Mouse (Mus musculus): Measurements from ENCODE around the gene Nemp1.

Gene Nemp1

DNA sequence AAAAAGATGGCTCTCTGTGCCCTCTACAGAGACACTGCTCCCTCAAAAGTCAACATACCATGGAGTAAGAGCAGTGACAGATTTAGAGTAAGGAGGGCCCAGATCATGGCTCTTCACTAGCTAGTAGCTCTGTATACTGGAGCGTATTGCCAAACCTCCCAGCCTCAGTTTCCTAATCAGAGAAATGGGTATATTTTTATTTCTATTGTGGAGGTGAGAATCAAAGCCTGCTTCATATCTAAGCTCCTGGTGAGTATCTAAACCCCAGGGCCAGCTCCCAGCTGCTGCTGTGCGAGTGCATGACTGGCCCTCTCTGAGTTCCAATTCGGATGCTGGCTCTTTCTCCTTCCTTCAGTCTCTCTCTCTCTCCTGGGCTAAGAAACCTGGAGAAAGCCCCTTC is 57.5 kb downstream of the Nemp1 start, which contains the start of gene Tac2:
Gene Tac2, plus strand, starts transcription at position 301 of the 400 bp plus-strand sequence.
- no peak for DNase-seq (ENCODE audit: low read depth)

GRCm38 (mm10) chr10:127725136-127725535 is 58.4 kb downstream of the Nemp1 start:
- no peak for DNase-seq (ENCODE audit: low read depth)

GRCm38 (mm10) chr10:127728437-127728836 is 61.7 kb downstream of the Nemp1 start:
- DNase-seq (ENCODE audit: low read depth) = no peak

DNA sequence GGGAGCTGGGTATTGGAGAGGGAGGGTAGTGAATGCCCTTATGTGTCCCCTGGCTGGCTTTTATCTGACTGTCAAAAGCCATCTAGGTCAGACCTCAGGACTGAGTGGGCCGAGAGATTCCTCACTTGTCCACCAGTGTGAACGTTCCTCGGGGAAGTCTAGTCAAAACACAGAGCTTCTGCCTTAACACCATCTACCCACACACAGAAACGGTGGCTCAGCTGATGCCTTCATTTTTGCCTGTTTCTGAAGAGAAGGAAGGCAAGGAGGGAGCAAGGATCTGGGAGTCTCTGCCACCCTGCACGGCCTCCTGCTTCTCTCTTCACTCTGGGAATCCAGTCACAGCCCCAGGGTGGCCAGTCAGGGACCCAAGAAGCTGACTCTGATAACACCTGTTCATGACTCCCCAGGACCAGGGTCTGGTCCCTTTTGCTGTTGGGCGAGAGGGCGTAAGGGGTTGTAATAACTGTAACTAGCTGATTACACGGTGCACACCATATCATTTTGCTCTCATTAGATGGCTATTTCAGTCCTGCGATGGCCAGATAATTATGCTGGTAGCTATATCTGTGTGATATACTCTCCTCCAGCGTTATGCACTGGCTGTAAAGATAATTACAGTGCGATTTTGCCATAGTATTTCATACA is 63.7 kb downstream of the Nemp1 start:
- no peak for DNase-seq (ENCODE audit: low read depth)

GRCm38 (mm10) chr10:127730933-127731310 is 64.2 kb downstream of the Nemp1 start:
- DNase-seq (ENCODE audit: low read depth) = no peak

- no peak for DNase-seq (ENCODE audit: low read depth)
Measured at GRCm38 (mm10) chr10:127731397-127731796, 64.7 kb downstream of the Nemp1 start.

- no peak for DNase-seq (ENCODE audit: low read depth)
Measured at GRCm38 (mm10) chr10:127734434-127734833, 67.7 kb downstream of the Nemp1 start.

DNA sequence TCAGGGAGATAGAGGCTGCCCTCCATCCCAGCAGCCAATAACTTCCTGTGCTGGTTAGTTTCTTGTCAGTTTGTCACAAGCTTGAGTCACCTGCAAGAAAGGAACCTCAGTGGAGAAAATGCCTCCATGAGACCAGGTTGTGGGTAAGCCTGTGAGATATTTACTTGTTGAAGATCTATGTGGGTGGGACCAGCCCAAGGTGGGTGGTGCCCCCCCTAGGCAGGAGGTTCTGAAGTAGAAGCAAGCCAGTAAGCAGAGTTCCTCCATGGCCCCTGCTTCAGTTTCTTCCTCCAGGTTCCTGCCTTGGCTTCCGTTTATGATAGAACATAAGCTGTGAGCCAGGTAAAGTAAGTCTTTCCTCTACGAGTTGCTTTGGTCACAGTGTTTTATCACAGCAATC is 69.6 kb downstream of the Nemp1 start:
- peak; percentile 15 for DNase-seq (ENCODE audit: low read depth)

GRCm38 (mm10) chr10:127736916-127737315 is 70.2 kb downstream of the Nemp1 start:
- DNase-seq (ENCODE audit: low read depth) = peak; percentile 12

DNA sequence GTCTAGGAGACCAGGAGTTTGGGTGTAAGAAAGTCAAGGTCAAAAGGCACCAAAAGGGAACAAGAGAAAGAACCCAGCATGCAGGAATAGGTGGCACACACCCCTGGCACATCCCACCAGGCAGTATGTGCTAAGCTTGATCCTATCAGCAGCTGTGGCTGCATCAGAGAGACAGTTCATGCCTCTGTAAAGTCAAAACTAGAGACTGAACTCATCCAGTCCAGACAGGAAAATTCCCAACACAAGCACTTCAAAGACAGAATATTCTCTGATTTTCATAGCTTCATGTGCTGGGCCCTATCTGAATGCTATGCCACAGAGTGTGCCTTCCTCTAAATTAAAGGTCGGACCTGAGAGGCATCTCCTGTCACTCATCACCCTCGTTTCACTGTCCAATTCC is 70.9 kb downstream of the Nemp1 start:
- DNase-seq (ENCODE audit: low read depth) = peak; percentile 12

DNA sequence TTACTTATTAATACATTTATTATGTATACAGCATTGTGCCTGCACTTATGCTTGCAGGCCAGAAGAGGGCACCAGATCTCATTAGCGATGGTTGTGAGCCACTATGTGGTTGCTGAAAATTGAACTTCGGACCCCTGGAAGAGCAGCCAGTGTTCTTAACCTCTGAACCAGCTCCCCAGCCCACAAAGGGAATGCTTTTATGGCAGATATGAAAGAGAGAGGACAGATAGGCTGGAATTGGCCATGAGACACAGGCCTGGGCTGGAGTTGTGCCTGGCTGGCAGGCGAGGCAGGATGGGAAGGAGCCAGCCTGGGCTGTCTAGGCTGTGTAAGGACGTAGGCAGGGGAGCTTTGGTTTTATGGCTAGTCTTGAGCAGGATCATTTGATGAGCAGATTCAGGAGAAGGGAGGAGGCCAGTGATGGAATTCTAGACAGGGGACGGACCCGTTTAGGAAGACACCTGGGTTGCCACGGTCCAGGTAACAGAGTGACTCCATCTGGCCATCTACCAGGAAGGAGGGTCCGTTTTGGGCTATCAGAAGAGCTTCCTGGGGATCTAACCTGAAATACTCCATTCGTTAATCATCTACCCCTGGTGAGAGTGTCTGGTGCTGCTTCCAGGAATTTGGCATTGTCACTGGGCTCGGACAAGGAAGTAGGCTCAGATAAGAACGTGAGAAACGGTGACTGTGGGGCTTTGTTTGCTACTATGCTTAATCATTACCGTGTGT is 71.6 kb downstream of the Nemp1 start:
- peak; percentile 67 for DNase-seq (ENCODE audit: low read depth)

GRCm38 (mm10) chr10:127739083-127739660 is 72.5 kb downstream of the Nemp1 start, which contains the start of gene Zbtb39:
TSS of gene Zbtb39 (plus strand) at chr10:127739538.
- peak; percentile 83 for DNase-seq (ENCODE audit: low read depth)

DNA sequence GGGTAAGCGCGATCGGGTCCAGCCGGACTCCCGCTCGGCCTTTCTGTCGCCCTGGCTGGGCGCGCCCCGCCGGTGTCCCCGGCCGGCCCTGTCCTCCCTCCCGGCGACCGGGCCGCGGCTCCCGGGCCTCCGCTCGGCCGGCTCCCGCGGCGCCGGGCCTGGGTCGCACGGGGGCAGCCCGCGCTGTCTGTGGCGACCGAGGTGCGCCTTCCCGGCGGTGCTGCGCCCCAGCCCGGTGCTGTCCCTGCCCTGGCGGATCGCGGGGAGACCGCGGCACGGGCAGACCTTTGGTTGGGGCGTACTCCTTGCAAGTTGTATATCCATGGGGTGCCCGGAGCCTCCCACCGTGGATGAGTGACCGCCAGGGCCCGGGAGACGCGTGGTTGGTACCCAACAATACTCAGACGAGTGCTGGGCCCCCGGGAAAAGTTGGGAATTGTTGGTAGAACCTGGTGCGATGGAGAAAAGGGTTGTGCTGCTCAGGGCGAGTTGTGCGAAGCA is 73.0 kb downstream of the Nemp1 start:
- no peak for DNase-seq (ENCODE audit: low read depth)

- DNase-seq (ENCODE audit: low read depth) = peak; percentile 75
Measured at GRCm38 (mm10) chr10:127744661-127745060, 78.0 kb downstream of the Nemp1 start.

DNA sequence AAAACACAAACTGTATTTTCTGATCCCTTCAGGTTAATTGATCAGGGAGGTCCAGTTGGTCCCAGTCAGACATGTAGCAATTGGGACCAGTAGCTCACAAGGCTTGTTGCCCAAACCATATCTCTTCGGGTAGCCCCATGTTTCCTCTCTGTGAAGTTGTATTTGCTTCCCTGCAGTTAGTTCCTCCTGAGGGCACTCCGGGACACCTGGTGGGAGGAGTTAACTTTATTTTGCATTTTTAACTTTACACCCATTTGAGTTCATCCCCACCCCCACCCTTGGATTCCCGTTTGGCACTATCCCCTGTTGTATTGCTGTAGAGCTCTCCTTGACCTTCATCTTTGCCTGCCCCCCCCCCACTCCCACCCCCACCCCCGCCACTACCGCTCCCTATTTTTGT is 79.2 kb downstream of the Nemp1 start:
- no peak for DNase-seq (ENCODE audit: low read depth)

- DNase-seq (ENCODE audit: low read depth) = no peak
Measured at GRCm38 (mm10) chr10:127747254-127747653, 80.6 kb downstream of the Nemp1 start.

GRCm38 (mm10) chr10:127748847-127749612 is 82.3 kb downstream of the Nemp1 start:
- DNase-seq (ENCODE audit: low read depth) = no peak

- no peak for DNase-seq (ENCODE audit: low read depth)
Measured at GRCm38 (mm10) chr10:127750136-127750777, 83.6 kb downstream of the Nemp1 start.
